Mouse (Mus musculus) heart, embryonic 11.5 days (tissue): Measurements from ENCODE around the gene Gm21788. TPM values are rescaled to one million over a fixed set of nuclear protein-coding genes. Genes with fewer than 3 reads are reported as not detected.
"Not testable (repeated sequence)": the region's sequence is repeated elsewhere in the genome, so short reads cannot be mapped to it uniquely, and the experiment has no call there.

Experiments used
- ATAC-seq: fragments of 200-750 bp; cut with Nextera tagmentation; replicated peaks from 2 replicates; pipeline ENCODE4 v1.8.0; 2017; ENCODE audit warnings: moderate library complexity; ENCODE audit not compliant: insufficient number of reproducible peaks, low FRiP score, low TSS enrichment
- H3K27ac ChIP-seq: fragments of 300-500 bp; sonication (generic); 2 replicates; pipeline ENCODE4 v1.5.1; 2014; ENCODE audit warnings: mild to moderate bottlenecking, low read depth, low read length
- H3K27me3 ChIP-seq: fragments of 300-500 bp; sonication (generic); 2 replicates; pipeline ENCODE4 v1.6.1; 2014; ENCODE audit warnings: mild to moderate bottlenecking, low read length, mixed read lengths; ENCODE audit not compliant: control insufficient read depth, insufficient read depth
- H3K36me3 ChIP-seq: fragments of 300-500 bp; sonication (generic); 2 replicates; pipeline ENCODE4 v1.6.1; 2014; ENCODE audit warnings: mild to moderate bottlenecking, low read length, moderate library complexity, mixed read lengths; ENCODE audit not compliant: control insufficient read depth, insufficient read depth
- H3K4me1 ChIP-seq: fragments of 300-500 bp; sonication (generic); 2 replicates; pipeline ENCODE4 v1.6.1; 2014; ENCODE audit warnings: low read length; ENCODE audit not compliant: control insufficient read depth, insufficient read depth
- H3K4me2 ChIP-seq: fragments of 300-500 bp; sonication (generic); 2 replicates; pipeline ENCODE4 v1.6.1; 2014; ENCODE audit warnings: mild to moderate bottlenecking, moderate library complexity
- H3K4me3 ChIP-seq: fragments of 300-500 bp; sonication (generic); 2 replicates; pipeline ENCODE4 v1.5.1; 2014; ENCODE audit warnings: low read depth, low read length
- H3K9ac ChIP-seq: fragments of 300-500 bp; sonication (generic); 2 replicates; pipeline ENCODE4 v1.6.1; 2014; ENCODE audit warnings: mild to moderate bottlenecking, low read depth, low read length, moderate library complexity
- H3K9me3 ChIP-seq: fragments of 300-500 bp; sonication (generic); replicated peaks from 2 replicates; pipeline ENCODE4 v1.6.1; 2016; ENCODE audit warnings: low read length; ENCODE audit not compliant: control insufficient read depth
- WGBS: fragments of 180-500 bp; shearing (Covaris S2); extraction: QIAGEN DNeasy Blood & Tissue Kit; methylation state at CpG from one replicate; pipeline ENCODE4 v1.1.7; 2014; ENCODE audit not compliant: insufficient replicate concordance; 5-methylcytosine and 5-hydroxymethylcytosine counted together
- polyA plus RNA-seq: library from polyadenylated mRNA; unstranded; fragments of >200 nt; fragmentation: Nextera tagmentation; extraction: Ambion mirVana; gene quantifications from 2 replicates; pipeline ENCODE4 v1.2.1, GENCODE M21; 2014

Gm21788 gene
- polyA plus RNA-seq = not detected in 2 replicates

DNA sequence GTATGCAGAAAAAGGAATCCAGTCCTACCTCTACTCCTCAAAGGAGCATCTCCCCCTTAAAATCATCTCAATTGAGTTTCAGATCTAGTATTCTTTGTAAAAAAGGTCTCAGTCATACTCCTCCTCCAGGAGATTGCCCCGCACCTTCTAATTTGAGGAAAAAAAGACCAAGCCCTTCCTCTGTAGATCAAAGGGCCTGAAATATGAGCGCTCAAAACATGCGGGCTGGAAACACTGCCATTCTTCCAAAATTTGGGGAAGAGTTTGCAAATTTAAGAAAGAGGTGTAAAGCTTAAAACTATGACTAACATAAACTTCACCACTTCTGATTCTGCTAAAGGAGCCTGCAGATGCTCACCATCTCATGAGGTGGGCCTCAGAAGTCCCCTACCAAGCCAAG lies at the start of gene Gm21788:
Gene Gm21788, plus strand, starts transcription at position 301 of the 400 bp plus-strand sequence.
- H3K27me3 ChIP-seq, H3K4me2 ChIP-seq, H3K36me3 ChIP-seq, ATAC-seq, H3K27ac ChIP-seq, H3K9me3 ChIP-seq, H3K9ac ChIP-seq, H3K4me1 ChIP-seq, H3K4me3 ChIP-seq: not testable (repeated sequence)
- no CpG with 5 or more reads among the region's 3 CpGs for whole genome bisulfite sequencing

Other genes starting within 250 kb of the Gm21788 start
- not detected in 2 replicates for gene Gm21244, start 235.7 kb upstream of the Gm21788 start, polyA plus RNA-seq
- gene Gm28998, start 151.2 kb upstream of the Gm21788 start, polyA plus RNA-seq = not detected in 2 replicates
- not detected in 2 replicates for gene Gm20826, start 233.5 kb downstream of the Gm21788 start, polyA plus RNA-seq